Mouse (Mus musculus) kidney, postnatal 25 days (tissue): ENCODE data around the gene Rps6ka1.
A peak's percentile ranks its signal among the peaks of the same experiment; 100 is the strongest.
"Not testable (repeated sequence)": the region's sequence is repeated elsewhere in the genome, so short reads cannot be mapped to it uniquely, and the experiment has no call there.

Experiments
- DNase-seq, 2 experiments: peaks; one replicate each; pipeline ENCODE4 v3.0.0; 2021; ENCODE audit warnings: mixed read lengths in 2 of 2

Rps6ka1 gene

DNA sequence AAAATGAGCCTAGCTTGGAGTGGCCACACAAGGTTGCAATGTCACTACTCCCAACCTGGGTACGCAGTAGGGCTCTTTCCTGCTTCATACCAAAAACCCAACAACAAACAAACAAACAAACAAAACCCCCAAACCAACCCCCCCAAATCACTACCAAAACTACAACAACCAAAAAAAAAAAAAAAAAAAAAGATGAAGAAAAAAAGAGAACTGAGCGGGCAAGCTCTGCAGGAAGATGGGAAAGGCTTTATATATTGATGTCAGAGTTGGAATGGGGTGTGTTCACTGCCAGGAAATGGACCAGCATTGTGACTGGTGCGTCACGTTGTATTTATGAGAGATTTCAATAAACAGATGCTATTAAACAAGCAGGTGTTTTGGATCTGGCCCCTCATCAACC is 33.0 kb downstream of the Rps6ka1 start:
- no peak for DNase-seq

DNA sequence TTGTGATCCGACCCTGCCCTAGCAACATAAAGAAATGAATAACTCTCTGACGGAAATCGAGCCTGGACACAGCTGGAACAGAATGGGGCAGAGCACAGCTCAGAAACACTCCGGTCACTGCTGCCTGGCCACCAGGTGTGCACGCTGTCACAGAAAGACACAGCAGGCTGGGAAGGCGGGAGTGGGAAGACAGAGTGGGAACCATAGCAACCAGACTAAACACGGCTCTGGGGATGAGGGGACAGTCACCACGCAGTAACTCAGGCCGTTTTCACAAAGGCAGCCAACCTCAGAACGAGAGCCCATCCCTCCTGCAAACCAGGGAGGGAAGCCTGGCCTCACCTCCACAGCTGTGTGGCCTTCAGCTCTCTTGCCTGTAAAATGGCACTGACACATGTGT is 34.0 kb downstream of the Rps6ka1 start:
- DNase-seq, result no peak

DNA sequence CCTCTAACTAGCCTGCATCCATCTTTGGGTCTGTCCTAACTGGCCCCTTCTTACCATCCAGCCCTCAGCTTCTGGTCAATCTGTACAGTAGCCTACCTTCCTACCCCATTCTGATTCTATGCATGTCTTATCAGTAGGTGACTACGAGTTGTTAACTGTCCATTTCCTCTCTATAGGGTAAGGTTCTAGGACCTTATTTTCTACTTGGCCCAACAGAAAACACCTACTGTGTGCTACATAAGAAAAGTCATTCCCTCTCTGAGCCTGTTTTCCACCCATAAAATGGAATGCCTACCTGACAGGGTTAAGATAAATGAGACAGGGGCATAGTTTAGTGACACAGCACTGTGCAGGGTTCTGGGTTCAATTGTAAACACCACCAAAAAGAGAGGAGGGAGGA is 41.0 kb downstream of the Rps6ka1 start:
- DNase-seq, result no peak

DNA sequence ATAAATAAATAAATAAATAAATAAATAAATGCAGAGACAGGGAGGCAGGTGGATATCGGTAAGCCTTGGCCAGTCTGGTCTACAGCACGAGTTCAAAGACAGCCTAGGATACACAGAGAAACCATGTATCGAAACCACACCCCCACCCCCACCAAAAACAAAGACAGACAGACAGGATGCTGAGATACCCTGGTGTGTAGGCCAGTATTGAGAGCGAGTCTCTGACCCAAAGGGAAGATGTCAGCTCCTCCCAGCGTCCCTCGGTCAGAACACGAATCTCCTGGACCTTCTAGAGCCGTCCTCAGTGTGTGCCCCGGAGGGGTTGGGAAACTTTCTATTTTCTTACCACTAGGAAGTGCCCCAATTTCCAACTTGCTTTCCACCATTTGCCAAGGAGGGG is 42.5 kb downstream of the Rps6ka1 start:
- DNase-seq, result no peak

DNA sequence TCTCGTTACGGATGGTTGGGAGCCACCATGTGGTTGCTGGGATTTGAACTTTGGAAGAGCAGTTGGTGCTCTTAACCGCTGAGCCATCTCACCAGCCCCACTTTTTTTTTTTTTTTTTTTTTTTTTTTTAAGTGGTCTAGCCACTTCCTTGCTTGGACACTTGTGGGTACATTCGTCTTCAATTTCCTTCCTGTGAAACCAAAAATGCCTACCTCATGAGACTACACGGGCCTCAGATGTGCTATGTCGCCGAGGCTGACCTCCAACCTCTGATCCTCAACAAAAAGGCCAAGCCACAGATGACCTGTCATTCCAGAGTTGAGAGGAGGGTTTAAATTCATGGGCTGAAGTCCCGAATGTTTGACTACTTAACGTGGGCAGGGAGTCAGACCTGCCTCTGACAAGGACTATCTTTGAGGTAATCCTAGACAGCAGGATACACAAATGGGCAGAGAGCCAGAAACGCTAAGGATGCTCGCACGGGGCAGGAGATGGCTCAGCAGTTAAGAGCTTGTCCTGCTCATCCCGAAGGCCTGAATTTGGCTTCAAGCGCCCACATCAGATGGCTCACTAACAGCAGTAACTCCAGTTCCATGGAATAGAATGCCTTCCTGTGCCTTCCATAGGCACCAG is 43.3 kb downstream of the Rps6ka1 start:
- peak in 1 of 2 experiments; percentile 14 for DNase-seq

DNA sequence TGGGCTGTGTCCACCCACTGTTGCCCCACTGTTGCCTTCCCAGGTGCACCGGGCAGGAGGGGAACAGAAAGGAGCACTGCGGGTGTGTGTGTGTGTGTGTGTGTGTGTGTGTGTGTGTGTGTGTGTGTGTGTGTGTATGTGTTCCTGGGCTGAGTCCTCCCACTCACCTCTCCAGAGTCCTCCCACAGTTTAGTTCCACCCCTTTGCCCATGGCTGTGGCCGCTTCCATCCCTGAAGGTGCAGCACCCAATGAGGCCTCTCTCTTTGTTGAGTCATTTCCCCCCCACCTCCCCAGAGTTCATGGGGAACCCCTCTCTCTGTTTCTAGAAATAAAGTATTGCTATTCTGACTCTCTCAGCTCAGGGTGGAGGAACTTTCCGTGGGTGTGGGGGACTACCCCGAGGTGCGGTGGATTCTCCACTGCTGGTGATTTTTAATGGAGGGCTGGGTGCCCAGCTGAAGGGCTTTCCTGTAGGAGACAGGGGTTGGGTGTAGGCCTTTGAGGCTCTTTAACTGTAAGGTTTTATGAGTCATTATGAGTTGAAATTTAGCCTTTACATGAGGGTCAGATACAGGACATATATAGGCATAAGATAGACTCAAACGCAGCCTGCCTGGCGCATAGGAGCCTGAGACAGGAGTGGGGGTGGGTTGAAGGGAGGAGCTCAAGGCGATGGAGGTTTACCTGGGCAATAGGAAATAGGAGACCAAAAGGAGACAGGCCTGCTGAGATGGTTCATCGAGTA is 44.4 kb downstream of the Rps6ka1 start:
- DNase-seq, result no peak

DNA sequence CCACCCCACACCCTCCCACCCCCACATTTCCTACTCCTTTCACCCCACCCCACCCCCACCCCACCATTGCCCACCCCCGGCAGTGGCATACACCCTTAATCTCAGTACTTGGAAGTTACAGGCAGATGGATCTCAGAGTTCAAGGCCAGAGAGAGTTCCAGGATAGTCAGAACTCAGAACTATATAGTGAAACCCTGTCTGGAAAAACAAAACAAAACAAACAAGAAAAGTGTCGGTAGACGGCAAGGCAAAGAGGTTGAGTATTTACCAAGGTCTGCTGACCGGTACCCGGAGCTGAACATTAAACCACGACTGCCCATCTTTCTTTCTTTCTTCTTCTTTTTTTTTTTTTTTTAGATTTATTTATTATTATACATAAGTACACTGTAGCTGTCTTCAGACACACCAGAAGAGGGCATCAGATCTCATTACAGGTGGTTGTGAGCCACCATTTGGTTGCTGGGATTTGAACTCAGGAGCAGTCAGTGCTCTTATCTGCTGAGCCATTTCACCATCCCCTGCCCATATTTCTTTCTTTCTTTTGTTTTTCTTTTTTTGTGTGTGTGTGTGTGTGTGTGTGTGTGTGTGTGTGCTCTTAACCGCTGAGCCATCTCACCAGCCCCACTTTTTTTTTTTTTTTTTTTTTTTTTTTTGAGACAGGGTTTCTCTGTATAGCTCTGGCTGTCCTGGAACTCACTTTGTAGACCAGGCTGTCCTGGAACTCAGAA is 45.7 kb downstream of the Rps6ka1 start:
- not testable (repeated sequence) for DNase-seq

DNA sequence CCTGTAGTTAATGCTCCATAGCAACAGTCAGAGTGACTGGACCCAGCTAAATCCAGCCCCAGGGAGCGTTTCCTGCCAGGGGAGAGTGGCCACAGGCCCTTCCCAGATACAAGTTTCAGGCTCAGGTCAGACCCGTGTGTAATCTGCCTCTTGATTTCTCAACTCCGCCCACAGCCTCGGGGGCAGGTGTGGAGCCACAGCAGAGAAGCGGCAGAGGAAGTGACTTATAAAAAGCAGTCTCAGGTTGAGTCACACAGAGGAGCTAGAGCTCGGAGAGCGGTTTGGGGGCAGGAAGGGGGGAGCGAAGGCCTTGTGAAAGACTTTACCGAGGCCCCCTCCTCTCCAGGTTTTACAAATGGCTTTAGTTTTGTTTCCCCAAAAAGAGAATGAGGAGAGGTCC is 46.6 kb downstream of the Rps6ka1 start:
- DNase-seq, result no peak

DNA sequence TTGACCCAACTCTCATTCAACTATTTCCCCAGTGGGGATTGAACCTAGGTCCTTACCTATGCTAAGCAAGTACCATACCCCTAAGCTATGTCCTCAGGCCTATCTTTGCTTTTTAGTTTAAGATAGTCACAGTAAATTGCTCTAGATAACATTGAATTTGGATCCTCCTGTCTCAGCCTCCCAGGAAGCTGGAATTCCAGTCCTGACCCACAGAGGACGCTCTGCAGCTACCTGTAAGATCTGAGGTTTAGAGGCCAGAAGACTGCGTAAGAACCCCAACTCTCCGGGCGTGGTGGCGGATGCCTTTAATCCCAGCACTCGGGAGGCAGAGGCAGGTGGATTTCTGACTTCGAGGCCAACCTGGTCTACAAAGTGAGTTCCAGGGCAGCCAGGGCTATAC is 47.1 kb downstream of the Rps6ka1 start:
- no peak for DNase-seq

DNA sequence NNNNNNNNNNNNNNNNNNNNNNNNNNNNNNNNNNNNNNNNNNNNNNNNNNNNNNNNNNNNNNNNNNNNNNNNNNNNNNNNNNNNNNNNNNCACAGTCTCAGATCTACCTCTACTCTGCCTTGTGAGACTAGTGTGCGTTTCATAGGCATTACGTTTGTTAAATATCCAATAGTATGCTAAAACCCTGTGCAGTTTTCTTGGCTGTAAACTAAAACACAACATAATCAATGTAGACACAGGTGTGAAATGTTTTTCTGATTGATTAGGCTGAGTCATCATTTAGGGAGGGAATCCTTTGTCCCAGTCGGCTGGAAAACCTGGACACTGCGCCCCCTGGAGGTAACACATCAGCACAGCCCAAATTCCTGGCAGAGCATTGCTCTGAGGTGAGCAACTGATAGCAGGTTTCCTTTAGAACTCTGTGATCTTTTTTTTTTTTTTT is 48.2 kb downstream of the Rps6ka1 start:
- DNase-seq, result peak in 1 of 2 experiments; percentile 35

DNA sequence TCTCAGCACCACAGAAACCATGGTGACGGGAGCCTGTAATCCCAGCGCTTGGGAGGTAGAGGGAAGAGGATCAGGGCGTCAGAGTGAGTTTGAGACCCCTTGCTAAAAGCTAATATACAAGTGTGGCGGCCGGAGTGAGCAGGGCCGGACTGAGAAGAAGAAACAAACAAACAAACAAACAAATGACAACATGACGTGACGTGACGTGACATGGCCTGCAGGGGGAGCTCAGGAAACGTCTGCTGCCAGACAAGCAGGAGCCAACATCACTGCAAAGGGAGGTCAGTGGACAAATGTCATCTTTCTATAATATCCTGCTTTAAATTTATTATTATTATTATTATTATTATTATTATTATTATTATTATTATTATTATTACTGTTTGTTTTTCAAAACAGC is 51.0 kb downstream of the Rps6ka1 start:
- peak; percentile 55 to 65 for DNase-seq

DNA sequence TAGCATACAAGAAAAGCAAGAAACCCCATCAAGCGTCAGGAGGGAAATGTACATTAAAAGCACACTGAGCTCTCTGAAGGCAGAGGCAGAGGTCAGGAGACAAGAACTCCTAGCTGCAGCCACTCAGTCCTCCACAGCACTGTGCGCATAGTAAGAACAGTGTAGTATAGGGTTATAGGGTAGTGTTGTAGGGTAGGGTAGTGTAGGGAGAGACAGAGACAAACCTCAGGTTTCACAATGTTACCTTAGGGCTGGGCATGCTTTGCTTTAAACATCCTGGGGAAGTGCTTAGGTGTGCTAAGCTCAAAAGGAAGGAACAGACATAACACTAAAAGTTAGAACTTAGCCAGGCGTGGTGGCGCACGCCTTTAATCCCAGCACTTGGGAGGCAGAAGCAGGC is 52.4 kb downstream of the Rps6ka1 start:
- no peak for DNase-seq

DNA sequence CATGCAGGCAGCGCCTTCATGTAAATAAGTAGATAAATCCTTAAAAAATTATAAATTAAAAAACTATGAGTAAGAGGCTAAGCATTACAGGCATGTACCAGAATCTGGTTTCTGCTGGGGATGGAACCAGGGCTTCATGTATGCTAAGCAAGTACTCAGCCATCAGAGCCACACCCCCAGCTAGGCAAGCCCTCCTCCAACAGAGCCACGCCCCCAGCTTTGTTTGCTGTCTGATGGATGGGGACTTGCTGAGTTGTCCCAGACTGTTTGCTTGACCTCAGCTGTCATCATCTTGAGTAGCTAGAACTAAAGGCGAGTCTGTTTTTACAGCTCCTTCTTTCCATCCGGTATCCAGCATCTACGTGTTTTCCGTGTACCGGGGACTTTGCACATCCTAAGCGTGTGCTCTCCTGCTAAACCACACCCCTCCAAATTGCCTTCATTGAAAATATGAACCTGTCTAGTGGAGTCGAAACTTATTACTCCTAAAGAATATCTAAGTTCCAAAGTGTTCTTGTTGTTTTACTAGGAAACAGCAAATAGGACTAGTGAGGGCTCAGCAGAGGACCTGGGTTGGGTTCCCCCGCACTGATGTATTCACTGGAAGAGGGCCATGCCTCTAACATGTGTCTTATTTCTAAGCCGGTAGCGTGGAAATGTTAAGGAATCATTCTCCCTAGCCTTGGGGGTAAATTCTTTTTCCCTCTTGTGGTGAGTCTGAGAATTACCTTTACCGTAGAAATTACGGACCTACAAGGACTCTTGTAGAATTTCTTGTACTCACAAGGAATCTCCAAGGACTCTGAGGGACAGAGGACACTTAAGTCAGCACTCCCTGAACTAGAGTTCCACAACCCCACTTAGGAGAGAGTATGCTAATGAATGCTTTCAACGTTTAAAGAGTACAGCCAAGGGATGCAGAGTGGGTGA is 54.4 kb downstream of the Rps6ka1 start:
- peak; percentile 40 to 49 for DNase-seq

DNA sequence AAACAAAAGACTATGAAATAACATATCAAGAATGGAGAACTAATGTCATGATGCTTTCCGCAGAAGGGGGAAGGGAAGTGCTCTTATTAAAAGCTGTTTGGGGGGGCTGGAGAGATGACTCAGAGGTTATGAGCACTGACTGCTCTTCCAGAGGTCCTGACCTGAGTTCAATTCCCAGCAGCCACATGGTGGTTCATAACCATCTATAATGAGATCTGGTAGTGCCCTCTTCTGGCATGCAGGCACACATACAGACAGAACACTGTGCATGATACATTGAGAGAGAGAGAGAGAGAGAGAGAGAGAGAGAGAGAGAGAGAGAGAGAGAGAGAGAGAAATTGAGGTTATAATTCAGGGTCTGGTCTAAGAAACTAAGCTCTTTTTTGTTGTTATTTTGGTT is 57.1 kb downstream of the Rps6ka1 start:
- no peak for DNase-seq

DNA sequence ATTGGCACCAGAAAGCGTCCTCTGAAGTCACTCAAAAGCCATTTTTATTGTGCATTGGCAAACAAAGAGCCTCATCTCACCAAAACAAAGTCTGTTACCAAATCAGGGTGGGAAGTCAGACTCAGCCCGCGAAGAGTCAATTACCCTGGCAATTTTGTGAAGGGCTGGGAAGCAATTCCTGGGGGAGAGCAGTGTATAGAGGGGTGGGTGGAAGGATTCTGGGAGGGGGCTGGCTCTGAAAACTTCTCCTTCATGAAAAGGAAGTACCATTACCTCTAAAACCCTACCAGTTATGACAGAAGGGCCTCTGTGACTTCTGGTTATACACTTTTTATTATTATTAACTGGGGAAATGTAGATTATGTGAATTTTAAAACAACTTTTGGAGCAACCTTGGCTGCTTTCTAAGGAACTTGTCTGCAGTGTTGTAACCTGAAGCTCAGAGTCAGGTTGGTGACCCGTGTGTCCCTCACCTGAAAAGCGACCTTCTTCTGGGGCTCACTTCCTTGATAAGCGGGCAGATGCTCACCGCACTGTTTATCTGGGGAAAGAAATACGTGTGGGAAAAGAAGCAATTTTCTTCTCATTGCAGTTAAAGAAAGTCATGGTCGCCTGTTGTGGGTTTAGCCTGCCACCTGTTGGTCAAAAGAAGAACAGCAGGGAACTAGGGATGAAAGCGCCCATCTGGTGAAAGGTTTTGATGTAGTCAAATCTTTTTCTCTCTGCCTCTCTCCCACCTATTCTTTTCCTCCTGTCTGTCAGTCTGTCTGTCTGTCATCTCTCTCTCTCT is 58.1 kb downstream of the Rps6ka1 start:
- peak; percentile 66 to 86 for DNase-seq

DNA sequence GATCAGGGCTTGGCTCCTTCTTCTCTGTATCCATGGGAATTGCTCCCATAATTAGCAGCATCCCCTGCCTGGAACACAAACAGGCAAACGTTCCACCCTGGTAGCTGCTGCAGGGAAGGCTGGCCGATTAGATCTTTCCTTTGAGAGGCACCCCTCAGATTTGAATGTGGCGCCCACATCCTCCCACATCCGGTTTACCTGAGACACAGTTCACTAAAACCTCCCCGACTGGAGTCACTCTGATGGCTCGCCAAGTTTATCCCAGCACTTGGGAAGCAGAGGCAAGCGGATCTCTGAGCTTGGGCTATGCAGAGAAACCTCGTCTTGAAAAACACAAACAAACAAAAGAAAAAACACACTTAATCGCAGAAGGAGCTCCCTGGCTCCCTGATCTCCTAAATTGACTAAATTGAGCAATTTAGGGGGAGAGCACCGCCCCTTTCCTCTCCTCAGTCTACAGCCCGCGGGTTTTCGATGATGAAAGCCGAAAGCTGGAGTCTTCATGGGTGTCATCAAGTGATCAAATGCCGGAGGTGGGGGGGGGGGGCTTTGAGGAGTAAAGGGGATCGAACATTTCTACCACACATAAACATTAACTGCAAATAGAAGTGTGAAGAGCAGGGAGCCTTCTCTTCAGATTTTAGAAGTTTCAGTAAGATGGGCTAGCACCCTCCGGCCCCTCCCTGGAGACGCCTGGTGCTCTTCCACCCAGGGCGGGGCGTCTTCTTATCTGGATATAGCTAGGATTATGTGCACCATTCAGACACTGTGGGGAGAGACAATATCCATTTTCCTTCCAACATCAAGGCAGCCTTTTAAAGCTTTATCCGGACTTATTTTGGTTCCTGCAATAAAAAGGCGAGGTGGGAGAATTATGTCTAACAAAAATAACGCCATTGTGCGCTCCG is 59.5 kb downstream of the Rps6ka1 start:
- DNase-seq, result peak in 1 of 2 experiments; percentile 25

DNA sequence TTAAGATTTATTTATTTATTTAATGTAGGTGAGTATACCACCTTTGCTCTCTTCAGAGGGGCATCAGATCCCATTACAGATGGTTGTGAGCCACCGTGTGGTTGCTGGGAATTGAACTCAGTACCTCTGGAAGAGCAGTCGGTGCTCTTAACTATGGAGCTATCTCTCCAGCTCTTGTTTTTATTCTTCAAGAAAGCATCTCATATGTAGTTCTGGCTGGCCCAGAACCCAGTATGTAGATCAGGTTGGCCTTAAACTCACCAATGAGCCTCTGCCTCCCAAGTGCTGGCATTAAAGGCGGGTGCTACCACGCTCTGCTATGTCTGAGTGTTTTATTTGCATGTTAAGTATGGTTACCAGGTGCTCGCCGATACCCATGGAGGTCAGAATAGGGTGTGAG is 60.2 kb downstream of the Rps6ka1 start:
- DNase-seq, result no peak

DNA sequence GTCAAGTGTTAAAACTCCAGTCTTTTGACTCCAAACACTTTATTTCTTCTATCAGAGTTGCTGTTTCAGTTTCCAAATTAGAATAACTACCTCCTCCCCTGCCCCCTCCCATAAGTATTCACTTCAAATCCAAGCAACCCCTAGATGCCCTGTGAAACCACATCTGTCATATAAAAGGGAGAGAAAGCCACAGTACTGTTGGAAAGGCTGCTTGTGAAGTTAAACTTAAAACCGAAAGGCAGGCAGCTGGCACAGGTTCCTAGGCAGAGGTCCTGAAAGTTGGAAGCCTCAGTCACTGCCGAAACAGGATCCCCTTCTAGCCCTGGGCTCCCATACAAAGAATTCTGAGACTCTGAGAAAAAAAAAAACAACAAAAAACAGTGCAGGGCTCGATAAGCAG is 61.9 kb downstream of the Rps6ka1 start:
- peak; percentile 56 to 58 for DNase-seq

DNA sequence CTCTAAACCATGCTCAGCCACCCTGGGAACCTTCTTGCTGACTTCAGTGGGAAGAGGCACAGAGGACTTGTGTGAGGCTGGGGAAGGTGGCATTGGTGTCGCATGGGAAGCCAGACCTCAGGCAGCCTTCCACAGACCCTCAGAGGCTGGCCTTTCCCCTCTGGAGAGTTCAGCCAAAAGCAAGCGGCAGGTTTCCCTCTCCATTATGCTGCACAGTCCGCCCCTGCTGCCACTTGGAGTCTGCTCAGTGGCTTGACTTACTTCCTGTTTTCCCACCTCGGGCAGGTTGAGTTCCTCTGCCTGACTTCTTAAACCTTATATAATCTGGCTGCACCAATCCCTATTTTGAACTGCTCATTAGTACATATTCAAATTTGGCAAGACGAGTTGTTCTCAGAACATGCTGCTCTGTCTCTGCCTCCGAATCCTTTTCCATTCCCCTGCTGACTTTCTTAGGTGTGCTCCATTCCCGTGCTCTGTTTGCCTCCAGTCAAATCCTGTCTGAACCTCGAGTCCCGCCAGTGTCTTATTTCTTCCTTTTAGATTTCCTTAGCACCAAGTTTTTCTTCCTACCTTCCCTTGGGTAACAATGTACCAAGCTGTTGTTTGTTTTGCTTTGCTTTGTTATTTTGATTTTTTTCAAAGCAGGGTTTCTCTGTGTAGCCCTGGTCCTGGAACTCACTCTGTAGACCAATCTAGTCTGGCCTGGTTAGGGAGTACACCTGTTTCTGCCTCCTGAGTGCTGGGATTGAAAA is 66.6 kb downstream of the Rps6ka1 start:
- DNase-seq, result peak; percentile 28 to 77

DNA sequence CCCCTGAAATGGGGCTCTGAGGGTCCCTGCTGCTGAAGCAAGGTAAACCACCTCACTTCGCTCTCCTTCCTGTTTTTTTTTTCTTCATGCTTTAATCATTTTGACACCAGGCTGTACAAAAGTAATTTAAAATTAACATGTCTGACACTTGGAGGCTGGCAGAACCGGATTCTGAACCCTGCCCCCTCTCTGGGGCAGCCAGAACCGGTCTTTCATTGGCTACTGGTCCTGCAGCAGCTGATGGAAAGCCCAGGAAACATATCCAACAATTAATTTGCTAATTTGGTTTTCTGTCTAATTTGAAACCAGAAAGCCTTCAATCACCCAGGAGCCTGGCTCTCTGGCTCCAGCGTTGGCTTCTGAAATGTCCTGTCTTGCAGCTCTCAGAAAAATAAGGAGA is 67.4 kb downstream of the Rps6ka1 start:
- DNase-seq, result peak; percentile 43 to 76
